Comparison of ENCODE assay signal across 8 mouse cellular contexts in genomic region chr3:138645320-138645719, GRCm38 (mm10).
DNase-seq lines count a peak whose midpoint lies in the region; ATAC-seq and TF ChIP-seq lines count a peak whose summit lies in the region.

No protein-coding gene starts in this region.

- ATAC-seq in embryonic facial prominence, embryonic 15.5 days (ENCODE audit: insufficient number of reproducible peaks, low FRiP score, low TSS enrichment, low read depth), result 0 out of 2 replicates have a peak, but pooled peaks have one; percentile 9
- no peak for ATAC-seq in heart, embryonic 13.5 days (ENCODE audit: extremely low read depth, insufficient number of reproducible peaks, low FRiP score, low TSS enrichment)

- H3K9ac ChIP-seq in embryonic facial prominence, embryonic 15.5 days, result no peak overlapping the region
- 0 out of 2 replicates have a peak overlapping the region, but pooled peaks have one; percentile 69 for H3K9ac ChIP-seq in heart, embryonic 13.5 days

- H3ac ChIP-seq in C2C12 (ENCODE audit: control insufficient read depth, insufficient read length, low read depth), result no peak overlapping the region

- no peak for TF ChIP-seq CTCF in C2C12 (IDR thresholded peaks at IDR 0.05; ENCODE audit: control insufficient read depth, insufficient read depth, insufficient read length)

- peak overlapping the region; percentile 51; the same call in 1 of the 2 replicates for H3K27ac ChIP-seq in embryonic facial prominence, embryonic 15.5 days (replicated peaks)
- 0 out of 2 replicates have a peak overlapping the region, but pooled peaks have one; percentile 37 for H3K27ac ChIP-seq in heart, embryonic 13.5 days (replicated peaks)

- H3K27me3 ChIP-seq in C2C12 (ENCODE audit: control insufficient read depth, insufficient read depth, insufficient read length), result no peaks in the 10 kb centered on the region
- no peaks in the 10 kb centered on the region for H3K27me3 ChIP-seq in embryonic facial prominence, embryonic 15.5 days
- H3K27me3 ChIP-seq in heart, embryonic 13.5 days (replicated peaks), result no peaks in the 10 kb centered on the region

- H3K9me3 ChIP-seq in embryonic facial prominence, embryonic 15.5 days (replicated peaks), result no peaks in the 10 kb centered on the region
- H3K9me3 ChIP-seq in heart, embryonic 13.5 days, result peaks cover 5% of the 10 kb centered on the region; the same call in 1 of the 2 replicates

- no peaks in the 10 kb centered on the region for H3K79me2 ChIP-seq in C2C12 (ENCODE audit: control insufficient read depth, insufficient read depth)

- H3K4me3 ChIP-seq in C2C12 (ENCODE audit: insufficient read depth, poor library complexity, severe bottlenecking), result no peak overlapping the region
- no peak overlapping the region for H3K4me3 ChIP-seq in embryonic facial prominence, embryonic 15.5 days (replicated peaks)
- H3K4me3 ChIP-seq in heart, embryonic 13.5 days, result no peak overlapping the region

- WGBS in embryonic facial prominence, embryonic 15.5 days, result 6% methylated on average over 3 of the region's 3 CpGs
- WGBS in heart, embryonic 13.5 days, result 21% methylated on average over 3 of the region's 3 CpGs

- 0 out of 2 replicates have a peak overlapping the region, but pooled peaks have one; percentile 15 for H3K4me2 ChIP-seq in embryonic facial prominence, embryonic 15.5 days (replicated peaks)
- peak overlapping the region; percentile 88; the same call in 1 of the 2 replicates for H3K4me2 ChIP-seq in heart, embryonic 13.5 days

- H3K4me1 ChIP-seq in embryonic facial prominence, embryonic 15.5 days, result peaks cover 15% of the 10 kb centered on the region
- peaks cover 17% of the 10 kb centered on the region for H3K4me1 ChIP-seq in heart, embryonic 13.5 days

- DNase-seq in adrenal gland, adult 2 months, result peak; percentile 82
- peak; percentile 70 for DNase-seq in layer of hippocampus, adult 9-11 months
- peak; percentile 52 for DNase-seq in lung, postnatal 36 days
- DNase-seq in right cerebral cortex, postnatal 25 days, result peak; percentile 54
- DNase-seq in T-cell, adult 2 months (ENCODE audit: low spot score), result no peak

- no peaks in the 10 kb centered on the region for H3K36me3 ChIP-seq in C2C12 (ENCODE audit: control insufficient read depth, insufficient read depth)
- no peaks in the 10 kb centered on the region for H3K36me3 ChIP-seq in embryonic facial prominence, embryonic 15.5 days
- no peaks in the 10 kb centered on the region for H3K36me3 ChIP-seq in heart, embryonic 13.5 days

- H3K79me3 ChIP-seq in C2C12 (ENCODE audit: low read depth), result no peaks in the 10 kb centered on the region

TF ChIP-seq in C2C12, 6 proteins besides CTCF, POLR2A, EP300 and RAD21:
- TF ChIP-seq USF1 (IDR thresholded peaks at IDR 0.05; ENCODE audit: low read depth), result no peak
- no peak for TF ChIP-seq MAX (IDR thresholded peaks at IDR 0.05)
- peak; percentile 92 for TF ChIP-seq MYOD1 (IDR thresholded peaks at IDR 0.05; ENCODE audit: control insufficient read depth, insufficient read length, low read depth)
